Mouse (Mus musculus) heart, embryonic 16.5 days (tissue): ENCODE results near the gene Rsph14. TPM values are rescaled to one million over a fixed set of nuclear protein-coding genes. Genes with fewer than 3 reads are reported as not detected.

ENCODE experiments used
- ATAC-seq: fragments of 200-750 bp; cut with Nextera tagmentation; replicated peaks from 2 replicates; pipeline ENCODE4 v1.8.0; 2017; ENCODE audit warnings: moderate number of reproducible peaks; ENCODE audit not compliant: insufficient read depth, low FRiP score; ENCODE audit errors: extremely low read depth
- H3K27ac ChIP-seq: fragments of 300-500 bp; sonication (generic); 2 replicates; pipeline ENCODE4 v1.5.1; 2014; ENCODE audit warnings: mild to moderate bottlenecking, low read length, control low read depth, moderate library complexity
- H3K27me3 ChIP-seq: fragments of 300-500 bp; sonication (generic); 2 replicates; pipeline ENCODE4 v1.6.1; 2014; ENCODE audit warnings: low read length, mixed read lengths; ENCODE audit not compliant: control insufficient read depth, insufficient read depth
- H3K36me3 ChIP-seq: fragments of 300-500 bp; sonication (generic); 2 replicates; pipeline ENCODE4 v1.6.1; 2014; ENCODE audit not compliant: control insufficient read depth, insufficient read depth
- H3K4me1 ChIP-seq: fragments of 300-500 bp; sonication (generic); 2 replicates; pipeline ENCODE4 v1.6.1; 2014; ENCODE audit warnings: low read length, mixed read lengths; ENCODE audit not compliant: control insufficient read depth, insufficient read depth
- H3K4me2 ChIP-seq: fragments of 300-500 bp; sonication (generic); 2 replicates; pipeline ENCODE4 v1.6.1; 2014; ENCODE audit warnings: low read depth, mild to moderate bottlenecking, control low read depth, low read length
- H3K4me3 ChIP-seq: fragments of 300-500 bp; sonication (generic); 2 replicates; pipeline ENCODE4 v1.5.1; 2014; ENCODE audit warnings: mild to moderate bottlenecking, control low read depth, low read length
- H3K9ac ChIP-seq: fragments of 300-500 bp; sonication (generic); 2 replicates; pipeline ENCODE4 v1.6.1; 2014; ENCODE audit warnings: low read length, control low read depth
- H3K9me3 ChIP-seq: fragments of 300-500 bp; sonication (generic); replicated peaks from 2 replicates; pipeline ENCODE4 v1.6.1; 2016; ENCODE audit warnings: low read length; ENCODE audit not compliant: control insufficient read depth
- WGBS: fragments of 180-500 bp; shearing (Covaris S2); extraction: QIAGEN DNeasy Blood & Tissue Kit; methylation state at CpG from one replicate; pipeline ENCODE4 v1.1.7; 2014; 5-methylcytosine and 5-hydroxymethylcytosine counted together
- polyA plus RNA-seq: library from polyadenylated mRNA; unstranded; fragments of >200 nt; fragmentation: Nextera tagmentation; extraction: Ambion mirVana; gene quantifications from 2 replicates; pipeline ENCODE4 v1.2.1, GENCODE M21; 2015

Rsph14 gene
- polyA plus RNA-seq, 1 experiment from 2014 or later = 0.37 TPM

DNA sequence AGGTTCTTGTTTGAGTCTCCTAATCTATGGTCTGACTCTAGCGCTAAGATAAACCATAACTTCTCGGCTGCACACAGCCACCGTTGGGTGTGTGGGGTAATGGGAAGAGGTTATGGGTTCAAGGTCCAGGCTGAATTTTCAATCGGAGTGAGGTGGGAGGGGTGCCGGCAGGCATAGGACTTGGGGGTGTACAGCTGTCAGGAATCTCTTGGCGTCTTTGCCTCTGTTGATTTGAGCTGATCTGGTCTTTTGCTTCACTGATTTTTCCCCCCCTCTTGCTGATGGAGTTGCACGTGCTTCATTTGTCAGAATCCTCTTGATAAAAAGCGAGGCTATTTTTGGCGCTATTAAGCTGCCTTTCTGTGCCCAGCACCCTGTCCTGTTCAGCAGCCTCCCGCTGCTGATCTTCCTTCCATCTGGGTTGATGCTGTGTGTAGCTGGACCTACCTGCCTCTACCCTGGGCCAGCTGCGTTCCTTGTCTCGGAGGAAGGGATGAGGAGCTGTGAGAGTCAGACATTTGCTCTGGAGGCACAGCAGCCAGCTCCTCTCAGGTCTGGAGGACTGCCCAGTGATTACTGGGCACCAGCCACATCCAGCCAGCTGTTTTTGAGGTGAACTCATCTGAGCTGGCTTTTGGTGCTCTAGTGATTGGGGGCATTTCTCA lies 31.0 kb upstream of the Rsph14 start:
- Histone ChIP-seq H3K9ac (0 out of 2 replicates have a peak overlapping the region, but pooled peaks have one; percentile 43), H3K4me1 (peaks cover 40% of the 10 kb centered on the region), H3K4me3 (peak overlapping the region; percentile 77)

GRCm38 (mm10) chr10:75062621-75063020 lies 30.2 kb upstream of the Rsph14 start:
- peak overlapping the region; percentile 77 for H3K4me3 ChIP-seq
- H3K36me3 ChIP-seq = no peaks in the 10 kb centered on the region
- H3K27ac ChIP-seq = no peak overlapping the region
- WGBS = 42% methylated on average over 6 of the region's 6 CpGs
- peaks cover 40% of the 10 kb centered on the region for H3K4me1 ChIP-seq
- peaks cover 9% of the 10 kb centered on the region for H3K27me3 ChIP-seq
- peak overlapping the region; percentile 77 for H3K4me2 ChIP-seq
- peak overlapping the region; percentile 83; the same call in 1 of the 2 replicates for H3K9ac ChIP-seq
- no peak for ATAC-seq
- no peaks in the 10 kb centered on the region for H3K9me3 ChIP-seq

More for the DNA sequence above, 31.0 kb upstream of the Rsph14 start:
- no peaks in the 10 kb centered on the region for H3K36me3 ChIP-seq
- H3K9me3 ChIP-seq = no peaks in the 10 kb centered on the region
- H3K27me3 ChIP-seq = peaks cover 6% of the 10 kb centered on the region
- H3K27ac ChIP-seq = peak overlapping the region; percentile 37; the same call in 1 of the 2 replicates
- WGBS = 29% methylated on average over 12 of the region's 12 CpGs
- no peak for ATAC-seq
- H3K4me2 ChIP-seq = peak overlapping the region; percentile 77

DNA sequence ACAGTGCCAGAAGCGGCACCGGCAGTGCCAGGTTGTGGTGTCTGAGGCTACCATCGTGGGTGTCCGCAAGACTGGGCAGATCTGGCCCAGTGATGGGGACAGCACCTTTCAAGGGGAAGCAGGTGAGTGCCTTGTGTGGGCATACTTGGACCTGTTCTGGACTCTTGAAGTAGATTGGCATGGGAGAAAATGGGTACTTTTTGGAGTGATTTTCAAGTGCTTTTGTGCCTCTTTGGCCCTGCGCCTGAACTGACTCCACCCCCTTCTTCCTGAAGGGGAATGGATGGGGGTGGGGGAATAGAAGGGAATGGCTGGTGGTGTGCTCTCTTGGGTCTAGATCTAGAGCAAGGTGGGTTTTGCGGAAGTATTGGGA lies 29.8 kb upstream of the Rsph14 start:
- Histone ChIP-seq H3K4me2 (peak overlapping the region; percentile 77), H3K9me3 (no peaks in the 10 kb centered on the region), H3K4me1 (peaks cover 37% of the 10 kb centered on the region), H3K27me3 (peaks cover 14% of the 10 kb centered on the region), H3K27ac (no peak overlapping the region), H3K9ac (peak overlapping the region; percentile 83), H3K4me3 (peak overlapping the region; percentile 77), H3K36me3 (no peaks in the 10 kb centered on the region)
- no peak for ATAC-seq
- WGBS = 15% methylated on average over 6 of the region's 6 CpGs

DNA sequence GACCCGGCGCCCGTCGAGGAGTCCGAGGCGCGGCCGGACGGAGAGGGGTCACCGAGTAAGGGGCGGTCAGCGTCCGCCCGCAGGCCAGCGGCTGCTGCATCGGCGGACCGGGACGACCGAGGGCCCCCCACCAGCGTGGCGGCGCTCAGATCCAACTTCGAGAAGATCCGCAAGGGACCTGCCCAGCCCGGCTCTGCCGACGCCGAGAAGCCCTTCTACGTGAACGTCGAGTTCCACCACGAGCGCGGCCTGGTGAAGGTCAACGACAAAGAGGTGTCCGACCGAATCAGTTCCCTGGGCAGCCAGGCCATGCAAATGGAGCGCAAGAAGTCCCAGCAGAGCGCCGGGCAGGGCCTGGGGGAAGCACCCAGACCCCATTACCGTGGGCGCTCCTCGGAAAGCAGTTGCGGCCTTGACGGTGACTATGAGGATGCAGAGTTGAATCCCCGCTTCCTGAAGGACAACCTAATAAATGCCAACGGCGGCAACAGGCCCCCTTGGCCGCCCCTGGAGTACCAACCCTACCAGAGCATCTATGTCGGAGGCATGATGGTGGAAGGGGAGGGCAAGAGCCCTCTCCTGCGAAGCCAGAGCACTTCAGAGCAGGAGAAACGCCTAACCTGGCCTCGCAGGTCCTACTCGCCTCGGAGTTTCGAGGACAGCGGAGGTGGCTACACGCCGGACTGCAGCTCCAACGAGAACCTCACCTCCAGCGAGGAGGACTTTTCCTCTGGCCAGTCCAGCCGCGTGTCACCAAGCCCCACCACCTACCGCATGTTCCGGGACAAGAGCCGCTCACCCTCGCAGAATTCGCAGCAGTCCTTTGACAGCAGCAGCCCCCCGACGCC lies 29.2 kb upstream of the Rsph14 start:
- H3K9ac ChIP-seq = peak overlapping the region; percentile 83
- H3K4me1 ChIP-seq = peaks cover 37% of the 10 kb centered on the region
- peaks cover 18% of the 10 kb centered on the region for H3K27me3 ChIP-seq
- H3K4me2 ChIP-seq = peak overlapping the region; percentile 77
- no peaks in the 10 kb centered on the region for H3K9me3 ChIP-seq
- no peaks in the 10 kb centered on the region for H3K36me3 ChIP-seq
- WGBS = 4% methylated on average over 69 of the region's 71 CpGs
- H3K27ac ChIP-seq = no peak overlapping the region
- peak overlapping the region; percentile 77 for H3K4me3 ChIP-seq
- no peak for ATAC-seq

DNA sequence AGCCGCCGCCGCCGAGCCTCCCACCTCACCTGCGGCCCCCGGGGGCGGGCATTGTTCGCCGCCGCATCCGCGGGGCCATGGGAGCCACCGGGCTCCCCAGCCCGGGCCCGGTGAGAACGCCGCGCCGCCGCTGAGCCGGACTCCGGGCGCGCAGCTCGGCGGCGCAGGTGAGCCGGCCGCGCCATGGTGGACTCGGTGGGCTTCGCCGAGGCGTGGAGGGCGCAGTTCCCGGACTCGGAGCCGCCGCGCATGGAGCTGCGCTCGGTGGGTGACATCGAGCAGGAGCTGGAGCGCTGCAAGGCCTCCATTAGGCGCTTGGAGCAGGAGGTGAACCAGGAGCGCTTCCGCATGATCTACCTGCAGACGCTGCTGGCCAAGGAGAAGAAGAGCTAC lies 28.5 kb upstream of the Rsph14 start:
- Histone ChIP-seq H3K4me3 (peak overlapping the region; percentile 77), H3K4me1 (peaks cover 37% of the 10 kb centered on the region), H3K4me2 (peak overlapping the region; percentile 77), H3K27ac (no peak overlapping the region), H3K36me3 (no peaks in the 10 kb centered on the region), H3K9ac (peak overlapping the region; percentile 83), H3K9me3 (no peaks in the 10 kb centered on the region), H3K27me3 (peaks cover 24% of the 10 kb centered on the region)
- under 1% methylated on average over 36 of the region's 48 CpGs for WGBS
- ATAC-seq = peak; percentile 18; the same call in 1 of the 2 replicates

DNA sequence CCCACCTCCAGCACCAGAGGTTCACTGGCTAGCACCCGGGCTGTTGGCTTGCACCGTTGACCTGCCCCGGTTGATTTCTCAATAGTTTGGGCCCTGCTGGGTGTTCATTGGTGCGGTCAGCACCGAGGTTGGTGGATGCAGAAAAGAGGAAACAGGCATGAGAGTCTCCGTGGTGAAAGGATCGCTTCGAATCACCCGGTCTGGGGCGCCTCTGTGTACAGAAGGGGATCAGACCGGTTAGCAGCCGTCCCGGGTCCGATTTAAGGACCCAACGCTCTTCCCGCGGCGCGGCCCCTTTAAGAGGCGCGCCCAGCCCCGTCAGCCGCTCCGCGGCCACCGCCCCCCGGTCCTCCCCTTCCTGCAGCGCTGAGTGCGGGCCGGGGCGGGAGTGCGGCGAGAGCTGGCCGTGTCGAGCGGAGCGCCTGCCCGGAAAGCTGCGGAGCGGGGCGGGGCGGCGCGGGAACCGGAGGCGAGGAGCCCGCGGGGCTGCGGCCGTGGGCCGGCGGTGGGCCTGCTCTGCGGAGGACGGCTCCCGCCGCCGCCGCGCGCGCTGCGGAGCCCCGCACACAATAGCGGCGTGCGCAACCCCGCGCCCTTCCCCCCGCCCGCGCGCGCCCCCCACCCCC lies 27.9 kb upstream of the Rsph14 start, which contains the start of gene Bcr:
Gene Bcr (plus strand): TSS at position 376 of the 626 bp plus-strand sequence.
- WGBS = under 1% methylated on average over 57 of the region's 73 CpGs
- Histone ChIP-seq H3K9me3 (no peaks in the 10 kb centered on the region), H3K27me3 (peaks cover 28% of the 10 kb centered on the region), H3K36me3 (no peaks in the 10 kb centered on the region), H3K4me2 (peak within 1 kb of the TSS; percentile 77), H3K27ac (0 out of 2 replicates have a peak within 1 kb of the TSS, but pooled peaks have one; percentile 30), H3K4me1 (peaks cover 37% of the 10 kb centered on the region), H3K9ac (peak within 1 kb of the TSS; percentile 83), H3K4me3 (peak within 1 kb of the TSS; percentile 77)
- ATAC-seq = peak; percentile 83

- no peak overlapping the region for H3K27ac ChIP-seq
- H3K4me1 ChIP-seq = peaks cover 43% of the 10 kb centered on the region
- peak; percentile 37 for ATAC-seq
- H3K4me3 ChIP-seq = no peak overlapping the region
- WGBS = under 1% methylated on average over 11 of the region's 11 CpGs
- H3K27me3 ChIP-seq = peaks cover 28% of the 10 kb centered on the region
- H3K9ac ChIP-seq = no peak overlapping the region
- H3K36me3 ChIP-seq = no peaks in the 10 kb centered on the region
- no peaks in the 10 kb centered on the region for H3K9me3 ChIP-seq
- peak overlapping the region; percentile 77 for H3K4me2 ChIP-seq
Observed at GRCm38 (mm10) chr10:75059396-75059795, 27.0 kb upstream of the Rsph14 start.

GRCm38 (mm10) chr10:75058761-75059395 lies 26.5 kb upstream of the Rsph14 start:
- no peak overlapping the region for H3K4me3 ChIP-seq
- no peak overlapping the region for H3K4me2 ChIP-seq
- peaks cover 28% of the 10 kb centered on the region for H3K27me3 ChIP-seq
- no peaks in the 10 kb centered on the region for H3K36me3 ChIP-seq
- no peaks in the 10 kb centered on the region for H3K9me3 ChIP-seq
- peaks cover 43% of the 10 kb centered on the region for H3K4me1 ChIP-seq
- H3K9ac ChIP-seq = no peak overlapping the region
- WGBS = 45% methylated on average over 9 of the region's 9 CpGs
- no peak overlapping the region for H3K27ac ChIP-seq
- no peak for ATAC-seq
